9 mouse cellular contexts compared by ENCODE assay signal in the genomic region with DNA sequence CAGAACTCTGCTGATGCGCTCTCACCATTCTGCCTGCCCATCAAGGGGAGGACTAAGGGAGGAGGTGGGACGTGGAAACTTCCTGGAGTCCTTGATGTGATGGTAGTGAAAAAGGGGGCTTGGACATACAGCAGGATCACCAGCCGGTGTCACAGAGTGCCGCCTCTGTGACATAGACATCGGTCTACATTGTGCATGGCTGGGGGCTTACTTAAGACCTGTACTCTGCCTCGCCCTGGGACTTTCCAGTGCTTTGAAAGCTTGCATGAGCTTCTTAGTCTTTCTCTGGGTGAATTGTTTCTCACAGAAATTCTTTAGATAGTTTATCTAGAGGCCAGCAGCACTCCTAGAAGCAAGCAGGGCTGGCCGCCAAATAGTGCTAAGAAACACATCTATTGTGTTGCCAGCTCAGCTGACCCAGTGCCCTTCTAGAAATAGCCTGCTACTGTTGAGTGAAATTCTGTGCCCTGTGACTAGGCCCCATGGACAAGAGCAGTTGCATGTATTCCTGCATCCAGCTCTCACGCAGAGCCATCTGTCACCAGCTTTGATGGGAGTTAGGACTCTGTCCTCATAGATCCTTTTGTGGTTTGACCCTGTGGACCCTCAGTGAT. TPM values are rescaled to one million over a fixed set of nuclear protein-coding genes. Genes with fewer than 3 reads are reported as not detected.
DNase-seq lines count a peak whose midpoint lies in the region; ATAC-seq and TF ChIP-seq lines count a peak whose summit lies in the region.
"Had no signal": no experiment of that assay in that cellular context is flagged by ENCODE, and none has a peak within 500 bp of the region (broad histone marks: within the 10 kb centered on the region; RNA-seq: fewer than 3 reads in every experiment).

No protein-coding gene starts in this region.

- no peaks in the 10 kb centered on the region for H3K4me1 ChIP-seq in midbrain, postnatal 0 days (ENCODE audit: insufficient read depth, low read length)
- no peaks in the 10 kb centered on the region for H3K4me1 ChIP-seq in midbrain, embryonic 11.5 days (ENCODE audit: control insufficient read depth, insufficient read depth, low read length)
- H3K4me1 ChIP-seq in stomach, embryonic 14.5 days (ENCODE audit: control insufficient read depth, insufficient read depth, low read length) = peaks cover 16% of the 10 kb centered on the region
- H3K4me1 ChIP-seq: neural tube, embryonic 12.5 days had no signal

- no peak overlapping the region for H3K4me2 ChIP-seq in midbrain, postnatal 0 days (ENCODE audit: low read depth, low read length, poor library complexity, severe bottlenecking)
- H3K4me2 ChIP-seq in midbrain, embryonic 11.5 days = no peak overlapping the region
- no peak overlapping the region for H3K4me2 ChIP-seq in stomach, embryonic 14.5 days (replicated peaks; ENCODE audit: low read depth, low read length)
- H3K4me2 ChIP-seq: neural tube, embryonic 12.5 days had no signal

- H3K4me3 ChIP-seq in midbrain, postnatal 0 days (ENCODE audit: low read depth, low read length) = no peak overlapping the region
- H3K4me3 ChIP-seq in midbrain, embryonic 11.5 days (ENCODE audit: low read depth, low read length) = no peak overlapping the region
- no peak overlapping the region for H3K4me3 ChIP-seq in stomach, embryonic 14.5 days (ENCODE audit: low read depth, low read length)
- H3K4me3 ChIP-seq: neural tube, embryonic 12.5 days had no signal

- H3K27me3 ChIP-seq in midbrain, postnatal 0 days (ENCODE audit: insufficient read depth, low read length) = no peaks in the 10 kb centered on the region
- H3K27me3 ChIP-seq in midbrain, embryonic 11.5 days (ENCODE audit: control insufficient read depth, insufficient read depth, low read length) = no peaks in the 10 kb centered on the region
- H3K27me3 ChIP-seq in stomach, embryonic 14.5 days (ENCODE audit: control insufficient read depth, insufficient read depth, low read length) = no peaks in the 10 kb centered on the region
- H3K27me3 ChIP-seq: neural tube, embryonic 12.5 days had no signal

- H3K9me3 ChIP-seq in midbrain, postnatal 0 days (ENCODE audit: low read length) = no peaks in the 10 kb centered on the region
- no peaks in the 10 kb centered on the region for H3K9me3 ChIP-seq in midbrain, embryonic 11.5 days (ENCODE audit: control insufficient read depth, low read length)
- no peaks in the 10 kb centered on the region for H3K9me3 ChIP-seq in stomach, embryonic 14.5 days (ENCODE audit: control insufficient read depth, low read depth, low read length)
- H3K9me3 ChIP-seq: neural tube, embryonic 12.5 days had no signal

- 64% methylated on average over 8 of the region's 8 CpGs for WGBS in midbrain, postnatal 0 days
- 75% methylated on average over 8 of the region's 8 CpGs for WGBS in midbrain, embryonic 11.5 days
- WGBS in stomach, embryonic 14.5 days = 42% methylated on average over 8 of the region's 8 CpGs

- H3K36me3 ChIP-seq in midbrain, postnatal 0 days (ENCODE audit: insufficient read depth, low read length) = 0 out of 2 replicates have a peak, but pooled peaks cover 14% of the 10 kb centered on the region
- H3K36me3 ChIP-seq in midbrain, embryonic 11.5 days (ENCODE audit: control insufficient read depth, insufficient read depth, low read length) = peaks cover 3% of the 10 kb centered on the region
- H3K36me3 ChIP-seq in stomach, embryonic 14.5 days (ENCODE audit: control insufficient read depth, insufficient read depth, low read length) = no peaks in the 10 kb centered on the region

- peak; percentile 38 to 76 for DNase-seq in adrenal gland, adult (ENCODE audit: inconsistent age in 2 of 2, low spot score in 1 of 2)
- DNase-seq in adrenal gland, postnatal 4 days (ENCODE audit: low spot score in 2 of 2) = no peak
- peak; percentile 70 for DNase-seq in midbrain, postnatal 0 days (ENCODE audit: low spot score)
- DNase-seq in midbrain, embryonic 11.5 days (ENCODE audit: low spot score, missing footprints) = no peak
- peak; percentile 45 to 49 for DNase-seq in kidney, adult 8-10 months
- DNase-seq in frontal cortex, postnatal 14 days (ENCODE audit: low spot score in 2 of 2) = no peak

- no peak for ATAC-seq in midbrain, postnatal 0 days (ENCODE audit: low FRiP score)
- ATAC-seq in midbrain, embryonic 11.5 days (ENCODE audit: low FRiP score) = no peak
- ATAC-seq in stomach, embryonic 14.5 days (ENCODE audit: insufficient number of reproducible peaks, insufficient read depth, low FRiP score, low read depth) = peak; percentile 21; the same call in 1 of the 2 replicates
- no peak for ATAC-seq in activated CD4-positive, CD25-positive, alpha-beta regulatory T cell, adult 4 months

- TF ChIP-seq CTCF in midbrain, postnatal 0 days (IDR thresholded peaks at IDR 0.05) = no peak

- no peak overlapping the region for H3K9ac ChIP-seq in midbrain, postnatal 0 days (replicated peaks; ENCODE audit: low read length, poor library complexity, severe bottlenecking)
- H3K9ac ChIP-seq in midbrain, embryonic 11.5 days (ENCODE audit: low read length) = no peak overlapping the region
- H3K9ac ChIP-seq in stomach, embryonic 14.5 days (replicated peaks; ENCODE audit: low read depth, low read length) = no peak overlapping the region
- H3K9ac ChIP-seq: neural tube, embryonic 12.5 days had no signal

- H3K27ac ChIP-seq in midbrain, postnatal 0 days (ENCODE audit: low read depth, low read length) = no peak overlapping the region
- no peak overlapping the region for H3K27ac ChIP-seq in midbrain, embryonic 11.5 days (ENCODE audit: low read depth, low read length)
- peak overlapping the region; percentile 64; the same call in 1 of the 2 replicates for H3K27ac ChIP-seq in stomach, embryonic 14.5 days (ENCODE audit: low read length)
- H3K27ac ChIP-seq: neural tube, embryonic 12.5 days had no signal

RNA-seq across cellular contexts. Expression of gene Tcp10a, which starts 40.0 kb away (rescaled TPM):
- total RNA-seq in adrenal gland, postnatal 4 days (2021) = under 1 TPM; 0.23 to 0.28 TPM
- total RNA-seq in midbrain, postnatal 0 days (2014; rRNA removed) = not detected in 2 replicates
- polyA plus RNA-seq in midbrain, postnatal 0 days (2015; fragmentation: Nextera tagmentation; extraction: Ambion mirVana) = 0.11 TPM in 1 of 2 replicates, not detected in the other
- not detected in 2 replicates for polyA plus RNA-seq in midbrain, embryonic 11.5 days (2014; fragmentation: Nextera tagmentation; extraction: Ambion mirVana)
- polyA plus RNA-seq in stomach, embryonic 14.5 days (2014; fragmentation: Nextera tagmentation; extraction: Ambion mirVana) = not detected in 2 replicates
- polyA plus RNA-seq in activated CD4-positive, CD25-positive, alpha-beta regulatory T cell, adult 4 months (2017; shearing (Covaris generic)) = not detected
- polyA plus RNA-seq: neural tube, embryonic 12.5 days had no signal

Comparison
In these comparisons a context has a peak if more than half of its experiments do, and no peak if none do; other contexts are left out.
1. DNase-seq: peak in adrenal gland, adult (2 of 2), midbrain, postnatal 0 days (single experiment) and kidney, adult 8-10 months (2 of 2); none in adrenal gland, postnatal 4 days (0 of 2), midbrain, embryonic 11.5 days (single experiment) and frontal cortex, postnatal 14 days (0 of 2).